Mouse (Mus musculus) CH12.LX (cell line): ENCODE measurements around the gene Ubxn2a. TPM values are rescaled to one million over a fixed set of nuclear protein-coding genes. Genes with fewer than 3 reads are reported as not detected.

Experiments used
- DNase-seq: peaks from one replicate; pipeline ENCODE4 v3.0.0-alpha.2; 2013; ENCODE audit errors: extremely low read depth
- H3K27ac ChIP-seq: 2 replicates; pipeline ENCODE4 v1.5.1; 2012; ENCODE audit warnings: low read depth, mild to moderate bottlenecking, control low read depth, moderate library complexity; ENCODE audit not compliant: insufficient read depth
- H3K27me3 ChIP-seq: replicated peaks from 2 replicates; pipeline ENCODE3; 2012; ENCODE audit warnings: inconsistent platforms
- H3K36me3 ChIP-seq, 2 experiments: replicated peaks in 1 of 2; 2 replicates each; pipeline versions ENCODE3 to v1.6.1; 2012; ENCODE audit warnings: inconsistent platforms in 1 of 2, low read length in 1 of 2, mild to moderate bottlenecking in 1 of 2, mixed read lengths in 1 of 2, moderate library complexity in 1 of 2; ENCODE audit not compliant: control insufficient read depth in 1 of 2, insufficient read depth in 1 of 2
- H3K4me1 ChIP-seq, 2 experiments: 2 replicates each; pipeline ENCODE4 v1.6.1; 2012; ENCODE audit warnings: inconsistent platforms in 1 of 2, moderate library complexity in 1 of 2; ENCODE audit not compliant: insufficient read depth in 2 of 2, control insufficient read depth in 1 of 2
- H3K4me2 ChIP-seq: 2 replicates; pipeline ENCODE4 v1.6.1; 2012; ENCODE audit warnings: low read depth, mild to moderate bottlenecking, control low read depth; ENCODE audit not compliant: poor library complexity, insufficient read depth, severe bottlenecking
- H3K4me3 ChIP-seq, 3 experiments: fragments of 150-350 bp in 1 of 3; sonication (generic) in 1 of 3; replicated peaks in 1 of 3; 2 replicates each; pipeline versions ENCODE3 to v1.5.1; 2011 to 2012; ENCODE audit warnings: low read depth in 2 of 3, low read length in 2 of 3, mild to moderate bottlenecking in 2 of 3, moderate library complexity in 2 of 3, control low read depth in 1 of 3, improper control_type of control experiment in 1 of 3, inconsistent platforms in 1 of 3, mixed read lengths in 1 of 3; ENCODE audit not compliant: poor library complexity in 1 of 3
- H3K79me2 ChIP-seq: replicated peaks from 2 replicates; pipeline ENCODE4 v1.6.1; 2012; ENCODE audit warnings: mild to moderate bottlenecking, moderate library complexity; ENCODE audit not compliant: control insufficient read depth, poor library complexity, insufficient read depth, severe bottlenecking; ENCODE audit errors: extremely low read depth
- H3K9ac ChIP-seq: 2 replicates; pipeline ENCODE4 v1.6.1; 2012; ENCODE audit warnings: low read depth, mild to moderate bottlenecking, control low read depth, moderate library complexity; ENCODE audit not compliant: insufficient read depth
- H3K9me3 ChIP-seq: replicated peaks from 2 replicates; pipeline ENCODE3; 2012; ENCODE audit warnings: low read length, inconsistent platforms, mixed read lengths
- BHLHE40 ChIP-seq: IDR thresholded peaks from 2 replicates; pipeline ENCODE4 v1.6.1; 2011; ENCODE audit warnings: mild to moderate bottlenecking, low read depth, low read length, improper control_type of control experiment
- CTCF ChIP-seq, 2 experiments: IDR thresholded peaks in 1 of 2; conservative IDR thresholded peaks in 1 of 2; 2 replicates each; pipeline ENCODE4 v1.5.1; 2011 to 2012; ENCODE audit warnings: low read depth in 2 of 2, low read length in 2 of 2, improper control_type of control experiment in 1 of 2, inconsistent platforms in 1 of 2, mild to moderate bottlenecking in 1 of 2, moderate library complexity in 1 of 2
- E2F4 ChIP-seq: IDR thresholded peaks from 2 replicates; pipeline ENCODE4 v1.6.1; 2011; ENCODE audit warnings: low read depth, low read length, improper control_type of control experiment; ENCODE audit not compliant: insufficient replicate concordance
- EP300 ChIP-seq: IDR thresholded peaks from 2 replicates; pipeline ENCODE4 v1.6.1; 2011; ENCODE audit warnings: low read length, improper control_type of control experiment
- GABPA ChIP-seq: IDR thresholded peaks from 2 replicates; pipeline ENCODE4 v1.6.1; 2012; ENCODE audit warnings: low read depth, low read length, improper control_type of control experiment, inconsistent platforms; ENCODE audit not compliant: insufficient replicate concordance
- JUN ChIP-seq: IDR thresholded peaks from 2 replicates; pipeline ENCODE4 v1.6.1; 2011; ENCODE audit warnings: low read depth, mild to moderate bottlenecking, low read length, improper control_type of control experiment, moderate library complexity; ENCODE audit not compliant: insufficient read depth
- JUND ChIP-seq: conservative IDR thresholded peaks from 2 replicates; pipeline ENCODE4 v1.6.1; 2011; ENCODE audit warnings: low read depth, low read length, improper control_type of control experiment
- KAT2A ChIP-seq: IDR thresholded peaks from 2 replicates; pipeline ENCODE4 v1.6.1; 2012; ENCODE audit warnings: low read length, improper control_type of control experiment, inconsistent platforms; ENCODE audit not compliant: insufficient replicate concordance
- MAZ ChIP-seq: IDR thresholded peaks from 2 replicates; pipeline ENCODE4 v1.6.1; 2012; ENCODE audit warnings: low read depth, mild to moderate bottlenecking, inconsistent platforms, low read length, improper control_type of control experiment, moderate library complexity
- MEF2A ChIP-seq: IDR thresholded peaks from 2 replicates; pipeline ENCODE4 v1.6.1; 2014; ENCODE audit warnings: low read depth, mild to moderate bottlenecking, inconsistent platforms, low read length, improper control_type of control experiment, borderline replicate concordance
- NELFE ChIP-seq: IDR thresholded peaks from 2 replicates; pipeline ENCODE4 v1.6.1; 2011; ENCODE audit warnings: low read depth, low read length, improper control_type of control experiment
- NRF1 ChIP-seq: IDR thresholded peaks from 2 replicates; pipeline ENCODE4 v1.6.1; 2014; ENCODE audit warnings: low read depth, mild to moderate bottlenecking, inconsistent platforms, low read length, improper control_type of control experiment, moderate library complexity
- POLR2A ChIP-seq: IDR thresholded peaks from 2 replicates; pipeline ENCODE4 v1.6.1; 2011; ENCODE audit warnings: low read depth, mild to moderate bottlenecking, improper control_type of control experiment, low read length
- POLR2AphosphoS2 ChIP-seq: IDR thresholded peaks from 2 replicates; pipeline ENCODE4 v1.6.1; 2011; ENCODE audit warnings: low read depth, low read length, improper control_type of control experiment
- RAD21 ChIP-seq: IDR thresholded peaks from 2 replicates; pipeline ENCODE4 v1.6.1; 2011; ENCODE audit warnings: low read depth, mild to moderate bottlenecking, low read length, improper control_type of control experiment, moderate library complexity
- SIN3A ChIP-seq: IDR thresholded peaks from 2 replicates; pipeline ENCODE4 v1.6.1; 2012; ENCODE audit warnings: low read length, improper control_type of control experiment, inconsistent platforms
- SMC3 ChIP-seq: IDR thresholded peaks from 2 replicates; pipeline ENCODE4 v1.6.1; 2011; ENCODE audit warnings: low read depth, low read length, improper control_type of control experiment
- UBTF ChIP-seq: IDR thresholded peaks from 2 replicates; pipeline ENCODE4 v1.6.1; 2012; ENCODE audit warnings: low read depth, mild to moderate bottlenecking, inconsistent platforms, low read length, improper control_type of control experiment, moderate library complexity
- USF1 ChIP-seq: IDR thresholded peaks from 2 replicates; pipeline ENCODE4 v1.6.1; 2014; ENCODE audit warnings: low read depth, mild to moderate bottlenecking, inconsistent platforms, low read length, improper control_type of control experiment
- ZKSCAN1 ChIP-seq: IDR thresholded peaks from 2 replicates; pipeline ENCODE4 v1.6.1; 2012; ENCODE audit warnings: low read depth, inconsistent platforms, low read length, improper control_type of control experiment, borderline replicate concordance
- ZMIZ1 ChIP-seq: IDR thresholded peaks from 2 replicates; pipeline ENCODE4 v1.6.1; 2012; ENCODE audit warnings: low read depth, mild to moderate bottlenecking, inconsistent platforms, low read length, improper control_type of control experiment
- dilution Hi-C: fragments of 300-500 bp; cut with MboI; formaldehyde crosslinking; loops from 2 replicates; pipeline ENCODE4 v1.14.3; 2020; ENCODE audit warnings: low sequenced_read_pairs; ENCODE audit not compliant: extremely low pct_unique_long_range_greater_than_20kb, extremely low pct_ligation_motif_present
- in situ Hi-C: fragments of 300-500 bp; cut with MboI; formaldehyde crosslinking; loops from 3 replicates; pipeline ENCODE4 v1.14.3; 2019; ENCODE audit warnings: low sequenced_read_pairs, low pct_ligation_motif_present, low pct_unique_long_range_greater_than_20kb, mixed read lengths
- polyA plus RNA-seq: library from polyadenylated mRNA; unstranded; fragments of >175 nt; gene quantifications from 2 replicates; pipeline ENCODE4 v1.2.1, GENCODE M21; 2012; ENCODE audit warnings: low read depth; ENCODE audit not compliant: insufficient read length
- total RNA-seq, 2 experiments: library from RNA; depleted of rRNA; stranded (reverse); fragments of 300-350 nt in 1 of 2; fragments of >200 nt in 1 of 2; gene quantifications; 2 replicates each; pipeline ENCODE4 v1.2.3; 2012 to 2014

Ubxn2a gene
- total and polyA plus RNA-seq, 3 experiments = 15.2 to 25.4 (median 23.5) TPM

DNA sequence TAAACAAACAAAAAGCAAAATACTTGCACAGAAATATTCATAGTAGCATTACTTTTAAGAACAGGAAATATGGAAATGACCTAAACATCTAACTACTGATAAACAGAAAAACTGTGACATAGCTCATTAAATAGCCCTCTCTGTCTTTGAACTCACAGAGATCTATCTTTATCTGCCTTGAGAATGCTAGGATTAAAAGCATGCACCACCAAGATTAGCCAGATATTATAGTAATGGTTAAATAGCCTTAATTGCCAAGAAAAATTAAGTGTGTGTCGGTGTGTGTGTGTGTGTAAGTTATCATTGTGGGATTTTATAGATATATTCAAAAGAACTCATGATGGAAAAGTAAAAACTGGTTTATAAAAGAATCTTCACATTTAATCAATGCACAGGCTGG lies 17.6 kb downstream of the Ubxn2a start:
- no peak overlapping the region for H3K4me3 ChIP-seq
- TF ChIP-seq CTCF (conservative IDR thresholded peaks at IDR 0.05 in 1 of 2, IDR thresholded peaks at IDR 0.05 in 1 of 2; ENCODE audit: low read depth in 2 of 2, low read length in 2 of 2) (no peak), ZMIZ1 (no peak), POLR2A (no peak), MEF2A (no peak), BHLHE40 (no peak), EP300 (no peak), SMC3 (no peak), E2F4 (no peak), JUND (no peak), JUN (no peak), RAD21 (no peak), SIN3A (no peak)
- no peak overlapping the region for H3K27ac ChIP-seq
- H3K4me1 ChIP-seq = no peaks in the 10 kb centered on the region; a peak in 1 of 4 replicates
- no peak overlapping the region for H3K4me2 ChIP-seq
- in situ Hi-C loops (no loop called here), dilution Hi-C loops (no loop called here)
- peaks cover 18 to 57% of the 10 kb centered on the region in 2 experiments for H3K36me3 ChIP-seq
- no peaks in the 10 kb centered on the region for H3K9me3 ChIP-seq
- DNase-seq = no peak
- no peaks in the 10 kb centered on the region for H3K27me3 ChIP-seq
- no peak overlapping the region for H3K9ac ChIP-seq
- H3K79me2 ChIP-seq = no peaks in the 10 kb centered on the region; the same call in 1 of the 2 replicates

DNA sequence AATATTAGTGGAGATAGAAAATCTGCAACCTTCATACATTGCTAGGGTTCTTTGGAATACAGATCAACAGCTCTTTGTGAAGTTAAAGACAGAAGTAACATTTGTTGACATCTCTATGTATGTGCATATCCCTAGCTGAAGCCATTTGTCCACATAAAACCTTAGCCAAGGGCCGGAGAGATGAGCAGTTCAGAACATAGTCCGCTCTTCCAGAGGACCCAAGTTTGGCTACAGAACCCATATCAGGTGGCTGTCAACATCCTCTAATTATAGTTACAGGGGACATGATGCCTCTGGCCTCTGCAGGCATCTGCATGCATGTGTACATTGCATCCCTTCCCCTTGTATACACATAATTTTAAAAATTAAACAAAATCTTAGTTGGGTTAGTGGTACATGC lies 18.3 kb downstream of the Ubxn2a start:
- no peaks in the 10 kb centered on the region; the same call in 1 of the 2 replicates for H3K79me2 ChIP-seq
- TF ChIP-seq NELFE (no peak), MAZ (no peak), JUN (no peak), E2F4 (no peak), USF1 (no peak), NRF1 (no peak), KAT2A (no peak), POLR2A (no peak), UBTF (no peak), BHLHE40 (no peak), ZKSCAN1 (no peak), GABPA (no peak), RAD21 (no peak), POLR2AphosphoS2 (no peak)
- TF ChIP-seq, all 38 proteins: peak for 0
- no peak for DNase-seq
- no peak overlapping the region for H3K9ac ChIP-seq
- peaks cover 18 to 57% of the 10 kb centered on the region in 2 experiments for H3K36me3 ChIP-seq
- no peaks in the 10 kb centered on the region for H3K9me3 ChIP-seq
- H3K27ac ChIP-seq = no peak overlapping the region
- H3K4me1 ChIP-seq = no peaks in the 10 kb centered on the region; a peak in 1 of 4 replicates
- dilution Hi-C loops = no loop called here
- H3K4me3 ChIP-seq = no peak overlapping the region
- in situ Hi-C loops = no loop called here
- no peaks in the 10 kb centered on the region for H3K27me3 ChIP-seq
- no peak overlapping the region for H3K4me2 ChIP-seq
